Mouse (Mus musculus): ENCODE data around the gene Sh2d3c. TPM values are rescaled to one million over a fixed set of nuclear protein-coding genes. Genes with fewer than 3 reads are reported as not detected.

Gene Sh2d3c
- polyA plus RNA-seq, 1 experiment from 2014 or later = 43.5 TPM

DNA sequence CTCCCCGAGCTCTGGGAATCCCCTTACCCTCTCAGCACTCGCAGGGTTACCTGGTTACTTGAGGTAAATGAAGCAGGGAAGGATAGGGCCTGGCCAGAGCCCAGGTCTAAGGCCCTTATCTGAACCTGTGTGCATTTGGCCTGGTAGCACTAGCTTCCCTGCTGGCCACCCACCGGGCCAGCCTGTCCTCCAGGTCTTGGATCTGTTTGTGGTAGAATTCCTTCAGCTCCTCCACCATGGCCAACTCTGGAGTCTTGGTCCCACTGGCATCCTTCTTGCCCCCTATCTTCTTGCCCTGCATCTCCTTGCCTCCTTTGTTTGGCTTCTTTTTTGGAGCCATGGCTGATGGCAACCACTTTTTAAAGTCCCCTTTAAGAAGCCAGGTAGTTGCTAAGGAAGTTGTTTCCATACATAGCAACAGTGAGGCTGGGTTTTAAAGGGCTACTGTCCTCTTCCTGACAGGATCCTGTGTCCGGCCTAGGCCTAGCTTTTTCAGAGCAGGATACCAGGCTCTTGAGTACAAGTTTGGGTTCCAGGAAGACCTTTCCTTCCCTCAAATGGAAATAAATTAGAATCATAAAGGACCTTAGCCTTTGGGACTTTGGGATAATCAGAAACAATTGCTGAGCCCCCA is 63.3 kb downstream of the Sh2d3c start, which contains the start of gene Cfap157:
Cfap157 (minus strand) TSS at position 381 of the 634 bp plus-strand sequence.
- 68% methylated on average over 4 of the region's 4 CpGs for WGBS

DNA sequence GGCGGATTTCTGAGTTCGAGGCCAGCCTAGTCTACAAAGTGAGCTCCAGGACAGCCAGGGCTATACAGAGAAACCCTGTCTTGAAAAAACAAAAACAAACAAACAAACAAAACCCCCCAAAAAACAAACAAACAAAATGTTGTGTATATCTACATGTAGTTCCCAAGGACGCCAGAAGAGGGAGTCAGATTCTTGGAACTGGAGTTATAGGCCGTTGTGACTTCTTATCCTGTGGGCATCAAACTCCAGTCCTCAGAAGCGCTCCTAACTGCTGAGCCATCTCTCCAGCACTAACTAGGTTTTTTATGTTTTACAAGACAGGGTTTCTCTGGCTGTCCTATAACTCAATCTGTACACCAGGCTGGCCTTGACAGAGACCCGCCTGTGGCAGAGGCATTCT is 66.3 kb downstream of the Sh2d3c start:
- peak; percentile 55 for DNase-seq (ENCODE audit: low spot score)
- Histone ChIP-seq H3K36me3 (replicated peaks; ENCODE audit: control insufficient read depth, insufficient read depth) (peaks cover 35% of the 10 kb centered on the region), H3K9me3 (ENCODE audit: control insufficient read depth, low read length) (no peaks in the 10 kb centered on the region), H3K4me3 (replicated peaks; ENCODE audit: low read length) (no peak overlapping the region), H3K4me2 (replicated peaks) (no peak overlapping the region), H3K27ac (no peak overlapping the region), H3K27me3 (ENCODE audit: control insufficient read depth, insufficient read depth, low read length) (no peaks in the 10 kb centered on the region), H3K4me1 (replicated peaks; ENCODE audit: control insufficient read depth, insufficient read depth, low read length) (no peaks in the 10 kb centered on the region; the same call in 1 of the 2 replicates), H3K9ac (no peak overlapping the region)
- WGBS = 60% methylated on average over 6 of the region's 6 CpGs
- ATAC-seq (ENCODE audit: low FRiP score) = no peak

More for the DNA sequence above, 63.3 kb downstream of the Sh2d3c start, which contains the start of gene Cfap157:
- Histone ChIP-seq H3K27ac (no peak within 1 kb of the TSS), H3K4me1 (replicated peaks; ENCODE audit: control insufficient read depth, insufficient read depth, low read length) (no peaks in the 10 kb centered on the region; the same call in 1 of the 2 replicates), H3K9me3 (ENCODE audit: control insufficient read depth, low read length) (no peaks in the 10 kb centered on the region), H3K36me3 (replicated peaks; ENCODE audit: control insufficient read depth, insufficient read depth) (peaks cover 7% of the 10 kb centered on the region), H3K4me2 (replicated peaks) (no peak within 1 kb of the TSS), H3K4me3 (replicated peaks; ENCODE audit: low read length) (no peak within 1 kb of the TSS), H3K9ac (no peak within 1 kb of the TSS), H3K27me3 (ENCODE audit: control insufficient read depth, insufficient read depth, low read length) (no peaks in the 10 kb centered on the region)
- ATAC-seq (ENCODE audit: low FRiP score) = no peak
- DNase-seq (ENCODE audit: low spot score) = peak; percentile 44

DNA sequence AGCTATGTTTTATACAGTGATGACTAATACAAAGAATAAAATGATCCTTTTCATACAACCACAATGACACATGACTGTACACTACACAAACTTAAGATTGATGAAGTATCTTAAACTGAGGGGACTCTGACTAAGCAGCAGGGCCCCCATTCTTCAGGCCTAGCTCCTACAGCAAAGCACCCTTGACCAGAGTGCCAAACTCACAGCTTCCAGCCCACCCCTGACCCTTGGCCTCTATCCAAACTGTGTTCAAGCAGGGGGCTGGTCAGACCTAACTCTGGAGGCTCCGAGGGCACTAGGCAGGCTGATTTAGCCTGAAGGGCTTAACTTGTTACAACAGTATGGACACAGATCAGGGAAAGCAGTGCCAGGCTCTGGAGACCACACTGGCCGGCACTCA is 67.7 kb downstream of the Sh2d3c start:
- Histone ChIP-seq H3K9ac (no peak overlapping the region), H3K9me3 (ENCODE audit: control insufficient read depth, low read length) (no peaks in the 10 kb centered on the region), H3K27ac (no peak overlapping the region), H3K27me3 (ENCODE audit: control insufficient read depth, insufficient read depth, low read length) (no peaks in the 10 kb centered on the region), H3K4me2 (replicated peaks) (no peak overlapping the region), H3K36me3 (replicated peaks; ENCODE audit: control insufficient read depth, insufficient read depth) (peaks cover 48% of the 10 kb centered on the region), H3K4me3 (replicated peaks; ENCODE audit: low read length) (no peak overlapping the region), H3K4me1 (replicated peaks; ENCODE audit: control insufficient read depth, insufficient read depth, low read length) (no peaks in the 10 kb centered on the region; the same call in 1 of the 2 replicates)
- ATAC-seq (ENCODE audit: low FRiP score) (no peak), DNase-seq (ENCODE audit: low spot score) (no peak)
- 68% methylated on average over 2 of the region's 2 CpGs for WGBS

DNA sequence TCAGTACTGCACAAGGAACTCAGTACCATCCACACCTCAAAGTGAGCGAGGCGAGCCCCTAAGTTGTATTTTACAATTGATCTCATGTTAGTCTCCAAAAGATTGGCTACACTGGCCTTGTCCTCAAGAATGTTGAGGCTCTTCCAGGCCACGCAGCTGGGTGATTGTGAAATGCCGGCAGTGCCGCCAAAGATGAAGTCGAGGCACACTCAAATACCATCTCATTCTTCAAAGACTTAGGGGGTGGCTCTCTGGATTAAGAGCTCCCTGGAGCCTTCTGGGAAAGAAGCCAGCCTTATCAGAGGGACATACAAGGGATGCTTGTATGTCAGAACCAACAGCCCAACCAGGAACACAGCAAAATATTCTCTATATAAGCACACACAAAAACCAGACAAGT is 70.4 kb downstream of the Sh2d3c start:
- no peaks in the 10 kb centered on the region for H3K9me3 ChIP-seq (ENCODE audit: control insufficient read depth, low read length)
- H3K36me3 ChIP-seq (replicated peaks; ENCODE audit: control insufficient read depth, insufficient read depth) = peaks cover 75% of the 10 kb centered on the region
- H3K9ac ChIP-seq = no peak overlapping the region
- ATAC-seq (ENCODE audit: low FRiP score) (no peak), DNase-seq (ENCODE audit: low spot score) (no peak)
- no peak overlapping the region for H3K4me2 ChIP-seq (replicated peaks)
- H3K4me1 ChIP-seq (replicated peaks; ENCODE audit: control insufficient read depth, insufficient read depth, low read length) = no peaks in the 10 kb centered on the region
- no peak overlapping the region for H3K27ac ChIP-seq
- H3K27me3 ChIP-seq (ENCODE audit: control insufficient read depth, insufficient read depth, low read length) = no peaks in the 10 kb centered on the region
- 81% methylated on average over 6 of the region's 6 CpGs for WGBS
- no peak overlapping the region for H3K4me3 ChIP-seq (replicated peaks; ENCODE audit: low read length)

DNA sequence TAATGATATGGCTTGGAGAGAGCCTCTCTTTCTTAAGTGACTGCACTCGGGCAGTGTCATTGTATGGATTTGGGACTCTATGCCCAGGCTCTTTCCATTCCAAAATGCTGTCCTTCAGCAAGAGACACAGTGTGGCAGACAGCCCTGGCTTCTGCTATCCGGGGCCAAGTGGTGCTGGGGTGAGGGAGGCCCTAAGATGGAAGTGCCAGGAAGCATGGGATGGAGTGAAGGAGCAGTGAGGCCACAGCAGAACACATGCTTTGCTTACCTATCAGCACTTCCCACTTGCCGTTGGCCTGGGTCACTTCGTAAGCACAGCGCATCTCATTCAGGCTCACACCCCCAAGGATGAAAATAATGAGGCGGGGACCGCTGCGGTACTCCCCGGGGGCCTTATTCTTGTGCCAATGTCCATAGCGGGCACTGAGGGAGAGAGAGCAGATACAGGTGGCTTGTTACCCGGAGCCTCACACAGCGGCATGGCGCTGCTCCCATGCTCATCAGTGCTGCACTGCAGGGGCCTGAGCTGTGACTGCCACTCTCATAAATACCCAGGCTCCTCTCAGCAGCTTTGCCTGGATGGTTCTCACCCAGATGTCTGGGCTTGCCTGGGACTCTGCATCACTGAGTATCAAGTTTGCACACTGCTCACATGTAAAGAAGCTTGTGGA is 75.0 kb downstream of the Sh2d3c start:
- ATAC-seq (ENCODE audit: low FRiP score) = no peak
- H3K27me3 ChIP-seq (ENCODE audit: control insufficient read depth, insufficient read depth, low read length) = no peaks in the 10 kb centered on the region
- 78% methylated on average over 13 of the region's 13 CpGs for WGBS

DNA sequence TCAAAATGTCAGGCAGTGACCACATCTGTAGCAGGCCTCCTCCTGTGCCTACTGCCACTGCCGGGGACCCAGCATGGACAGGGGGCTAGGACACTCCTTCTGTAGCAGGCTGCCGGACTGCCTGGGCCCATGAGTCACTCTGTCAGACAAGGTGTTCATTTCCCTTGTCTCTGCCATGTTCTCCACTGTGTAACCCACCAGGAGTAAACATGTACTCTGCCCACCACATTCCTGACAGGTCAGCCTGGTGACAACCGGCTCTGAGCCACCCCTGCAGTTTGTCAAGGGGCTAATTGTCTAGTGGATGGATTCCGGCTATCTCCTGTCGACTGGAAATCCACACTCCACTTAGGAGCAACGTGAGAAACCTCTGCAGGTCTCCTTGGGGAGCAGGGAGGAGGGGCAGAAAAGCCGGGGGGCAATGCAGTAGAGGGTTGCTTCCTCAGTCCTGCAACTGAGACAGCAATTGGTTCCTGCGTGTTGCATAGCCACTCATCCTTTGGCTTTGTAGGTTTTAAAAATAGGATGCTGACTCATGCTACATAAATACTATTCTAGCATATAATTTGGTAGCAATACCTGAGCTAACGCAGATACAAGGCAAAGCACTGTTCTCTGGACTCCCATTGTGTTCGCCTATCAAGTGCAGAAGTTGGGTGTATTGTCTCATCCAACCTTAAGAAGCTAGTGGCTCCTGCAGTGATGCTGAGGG is 77.6 kb downstream of the Sh2d3c start:
- no peaks in the 10 kb centered on the region for H3K4me1 ChIP-seq (replicated peaks; ENCODE audit: control insufficient read depth, insufficient read depth, low read length)
- H3K9me3 ChIP-seq (ENCODE audit: control insufficient read depth, low read length) = no peaks in the 10 kb centered on the region
- WGBS = 72% methylated on average over 10 of the region's 10 CpGs
- H3K27me3 ChIP-seq (ENCODE audit: control insufficient read depth, insufficient read depth, low read length) = no peaks in the 10 kb centered on the region
- H3K27ac ChIP-seq = no peak overlapping the region
- H3K4me2 ChIP-seq (replicated peaks) = no peak overlapping the region
- no peak for DNase-seq (ENCODE audit: low spot score)
- H3K9ac ChIP-seq = no peak overlapping the region
- no peak for ATAC-seq (ENCODE audit: low FRiP score)
- peaks cover 98% of the 10 kb centered on the region for H3K36me3 ChIP-seq (replicated peaks; ENCODE audit: control insufficient read depth, insufficient read depth)
- H3K4me3 ChIP-seq (replicated peaks; ENCODE audit: low read length) = no peak overlapping the region

More for the DNA sequence above, 75.0 kb downstream of the Sh2d3c start:
- H3K9me3 ChIP-seq (ENCODE audit: control insufficient read depth, low read length) = no peaks in the 10 kb centered on the region
- H3K27ac ChIP-seq = no peak overlapping the region
- no peak for DNase-seq (ENCODE audit: low spot score)
- H3K4me1 ChIP-seq (replicated peaks; ENCODE audit: control insufficient read depth, insufficient read depth, low read length) = no peaks in the 10 kb centered on the region
- no peak overlapping the region for H3K9ac ChIP-seq
- no peak overlapping the region for H3K4me2 ChIP-seq (replicated peaks)
- peaks cover 99% of the 10 kb centered on the region for H3K36me3 ChIP-seq (replicated peaks; ENCODE audit: control insufficient read depth, insufficient read depth)
- H3K4me3 ChIP-seq (replicated peaks; ENCODE audit: low read length) = no peak overlapping the region

MicroRNA genes within 50 kb of the gene (microRNA counts, 519-probe panel; counts per million panel counts)
- not detected for microRNA mmu-miR-2861

Small RNA genes lying within 50 kb of the gene (microRNA-seq; reads per million reads assigned to microRNA genes)
- not detected for gene Gm47291
- not detected for gene Mir2861
- gene Mir3960 = not detected
- 0.48 reads per million for gene Mir8093

Other genes with a start within 250 kb of the Sh2d3c start
- gene Fam102a, start 185.7 kb upstream of the Sh2d3c start, polyA plus RNA-seq (2014; fragmentation: Nextera tagmentation; extraction: Ambion mirVana) = 7.8 and 8.3 TPM in 2 replicates
- gene Dpm2, start 150.2 kb upstream of the Sh2d3c start, polyA plus RNA-seq (2014; fragmentation: Nextera tagmentation; extraction: Ambion mirVana) = 132 and 141 TPM in 2 replicates
- 11.6 and 12.6 TPM in 2 replicates for gene Pip5kl1, start 146.3 kb upstream of the Sh2d3c start, polyA plus RNA-seq (2014; fragmentation: Nextera tagmentation; extraction: Ambion mirVana)
- 0.48 and 0.81 TPM in 2 replicates for gene 9430097D07Rik, start 145.4 kb upstream of the Sh2d3c start, polyA plus RNA-seq (2014; fragmentation: Nextera tagmentation; extraction: Ambion mirVana)
- 32.3 and 36.8 TPM in 2 replicates for gene St6galnac4, start 134.0 kb upstream of the Sh2d3c start, polyA plus RNA-seq (2014; fragmentation: Nextera tagmentation; extraction: Ambion mirVana)
- 8.5 and 9.3 TPM in 2 replicates for gene St6galnac6, start 121.3 kb upstream of the Sh2d3c start, polyA plus RNA-seq (2014; fragmentation: Nextera tagmentation; extraction: Ambion mirVana)
- gene Ak1, start 99.3 kb upstream of the Sh2d3c start, polyA plus RNA-seq (2014; fragmentation: Nextera tagmentation; extraction: Ambion mirVana) = 78.1 and 82.0 TPM in 2 replicates
- 28.1 and 30.5 TPM in 2 replicates for gene Eng, start 74.5 kb upstream of the Sh2d3c start, polyA plus RNA-seq (2014; fragmentation: Nextera tagmentation; extraction: Ambion mirVana)
- 14.8 and 16.3 TPM in 2 replicates for gene Fpgs, start 16.9 kb upstream of the Sh2d3c start, polyA plus RNA-seq (2014; fragmentation: Nextera tagmentation; extraction: Ambion mirVana)
- gene Cdk9, start 8.0 kb upstream of the Sh2d3c start, polyA plus RNA-seq (2014; fragmentation: Nextera tagmentation; extraction: Ambion mirVana) = 59.7 and 61.6 TPM in 2 replicates
- gene 6330409D20Rik, start 20.0 kb downstream of the Sh2d3c start, polyA plus RNA-seq (2014; fragmentation: Nextera tagmentation; extraction: Ambion mirVana) = 3.8 and 4.5 TPM in 2 replicates
- 49.8 and 53.1 TPM in 2 replicates for gene Tor2a, start 36.2 kb downstream of the Sh2d3c start, polyA plus RNA-seq (2014; fragmentation: Nextera tagmentation; extraction: Ambion mirVana)
- 0.52 and 0.74 TPM in 2 replicates for gene Ttc16, start 54.6 kb downstream of the Sh2d3c start, polyA plus RNA-seq (2014; fragmentation: Nextera tagmentation; extraction: Ambion mirVana)
- 4.3 and 5.1 TPM in 2 replicates for gene Ptrh1, start 54.7 kb downstream of the Sh2d3c start, polyA plus RNA-seq (2014; fragmentation: Nextera tagmentation; extraction: Ambion mirVana)
- gene Cfap157, start 63.4 kb downstream of the Sh2d3c start, polyA plus RNA-seq (2014; fragmentation: Nextera tagmentation; extraction: Ambion mirVana) = 0.42 and 1.2 TPM in 2 replicates
- 275 and 317 TPM in 2 replicates for gene Stxbp1, start 126.2 kb downstream of the Sh2d3c start, polyA plus RNA-seq (2014; fragmentation: Nextera tagmentation; extraction: Ambion mirVana)
- 16.8 and 19.4 TPM in 2 replicates for gene Fam129b, start 155.1 kb downstream of the Sh2d3c start, polyA plus RNA-seq (2014; fragmentation: Nextera tagmentation; extraction: Ambion mirVana)
- gene Rpl12, start 240.5 kb downstream of the Sh2d3c start, polyA plus RNA-seq (2014; fragmentation: Nextera tagmentation; extraction: Ambion mirVana) = 106 and 113 TPM in 2 replicates
- 20.2 and 22.4 TPM in 2 replicates for gene Lrsam1, start 240.6 kb downstream of the Sh2d3c start, polyA plus RNA-seq (2014; fragmentation: Nextera tagmentation; extraction: Ambion mirVana)